16 mouse cellular contexts compared by ENCODE assay signal in genomic region chr8:102000326-102001016, GRCm38 (mm10).
A peak's percentile ranks its signal among the peaks of the same experiment; 100 is the strongest.
DNase-seq lines count a peak whose midpoint lies in the region; ATAC-seq and TF ChIP-seq lines count a peak whose summit lies in the region.
"Had no signal": no experiment of that assay in that cellular context is flagged by ENCODE, and none has a peak within 500 bp of the region (broad histone marks: within the 10 kb centered on the region; RNA-seq: fewer than 3 reads in every experiment).

No protein-coding gene starts in this region.

- TF ChIP-seq POLR2A in thymus, adult 2 months (IDR thresholded peaks at IDR 0.05; ENCODE audit: control insufficient read depth, extremely low read depth, insufficient read depth, low read length, poor library complexity): no peak

- peak; percentile 95 for ATAC-seq in frontal cortex, adult (ENCODE audit: low TSS enrichment)
- ATAC-seq: hindbrain, embryonic 16.5 days had no signal

- TF ChIP-seq CTCF in layer of hippocampus, adult 2 months (conservative IDR thresholded peaks at IDR 0.05): no peak
- TF ChIP-seq CTCF in thymus, adult 2 months (IDR thresholded peaks at IDR 0.05; ENCODE audit: borderline replicate concordance, control insufficient read depth, extremely low read depth, insufficient read depth, low read length, poor library complexity): no peak

- H3K27ac ChIP-seq in layer of hippocampus, adult 2 months: peak overlapping the region; percentile 72
- H3K27ac ChIP-seq in thymus, adult 2 months (ENCODE audit: control insufficient read depth, insufficient read depth, low read length): no peak overlapping the region
- H3K27ac ChIP-seq: embryonic facial prominence, embryonic 13.5 days; limb, embryonic 12.5 days; midbrain, embryonic 12.5 days had no signal

- DNase-seq in layer of hippocampus, adult 2 months (ENCODE audit: low spot score in 2 of 2): peak; percentile 10 to 61
- no peak for DNase-seq in layer of hippocampus, postnatal 25 days (ENCODE audit: extremely low spot score in 1 of 2, low spot score in 1 of 2)
- DNase-seq in left cerebral cortex, adult 18-20 months (ENCODE audit: low spot score in 2 of 2): peak; percentile 31 to 61
- peak; percentile 4 for DNase-seq in right cerebral cortex, postnatal 14 days
- DNase-seq in thymus, adult 2 months: no peak
- no peak for DNase-seq in heart, postnatal 4 days
- no peak for DNase-seq in spleen, postnatal 14 days (ENCODE audit: low spot score in 2 of 2)
- DNase-seq: adrenal gland, postnatal 14 days; heart, adult 11 months; lung, postnatal 36 days had no signal

- H3K36me3 ChIP-seq in thymus, adult 2 months (ENCODE audit: control insufficient read depth, insufficient read depth, low read length): no peaks in the 10 kb centered on the region
- H3K36me3 ChIP-seq: embryonic facial prominence, embryonic 13.5 days; G1E; limb, embryonic 12.5 days; midbrain, embryonic 12.5 days had no signal

- H3K4me3 ChIP-seq in layer of hippocampus, adult 2 months: no peak overlapping the region
- no peak overlapping the region for H3K4me3 ChIP-seq in thymus, adult 2 months (ENCODE audit: control insufficient read depth, insufficient read depth, low read length)
- H3K4me3 ChIP-seq: embryonic facial prominence, embryonic 13.5 days; limb, embryonic 12.5 days; midbrain, embryonic 12.5 days had no signal

- H3K4me1 ChIP-seq in thymus, adult 2 months (replicated peaks; ENCODE audit: control insufficient read depth, insufficient read depth, low read length): no peaks in the 10 kb centered on the region
- H3K4me1 ChIP-seq: embryonic facial prominence, embryonic 13.5 days; limb, embryonic 12.5 days; midbrain, embryonic 12.5 days had no signal

- H3K27me3 ChIP-seq in thymus, adult 2 months (ENCODE audit: control insufficient read depth, insufficient read depth, low read length): no peaks in the 10 kb centered on the region
- H3K27me3 ChIP-seq: embryonic facial prominence, embryonic 13.5 days; limb, embryonic 12.5 days; midbrain, embryonic 12.5 days had no signal

- WGBS in thymus, adult 2 months: 87% methylated on average over 4 of the region's 4 CpGs

Comparison
In these comparisons a context has a peak if more than half of its experiments do, and no peak if none do; other contexts are left out.
1. DNase-seq: peak in layer of hippocampus, adult 2 months (2 of 2), left cerebral cortex, adult 18-20 months (2 of 2) and right cerebral cortex, postnatal 14 days (single experiment); none in layer of hippocampus, postnatal 25 days (0 of 2), thymus, adult 2 months (single experiment), heart, postnatal 4 days (single experiment) and spleen, postnatal 14 days (0 of 2).